Mouse (Mus musculus): Measurements from ENCODE around the gene Zscan22. TPM values are rescaled to one million over a fixed set of nuclear protein-coding genes. Genes with fewer than 3 reads are reported as not detected.
"Not testable (repeated sequence)": the region's sequence is repeated elsewhere in the genome, so short reads cannot be mapped to it uniquely, and the experiment has no call there.

The Zscan22 gene
- polyA plus RNA-seq, 1 experiment from 2014 or later, result 10.9 TPM

DNA sequence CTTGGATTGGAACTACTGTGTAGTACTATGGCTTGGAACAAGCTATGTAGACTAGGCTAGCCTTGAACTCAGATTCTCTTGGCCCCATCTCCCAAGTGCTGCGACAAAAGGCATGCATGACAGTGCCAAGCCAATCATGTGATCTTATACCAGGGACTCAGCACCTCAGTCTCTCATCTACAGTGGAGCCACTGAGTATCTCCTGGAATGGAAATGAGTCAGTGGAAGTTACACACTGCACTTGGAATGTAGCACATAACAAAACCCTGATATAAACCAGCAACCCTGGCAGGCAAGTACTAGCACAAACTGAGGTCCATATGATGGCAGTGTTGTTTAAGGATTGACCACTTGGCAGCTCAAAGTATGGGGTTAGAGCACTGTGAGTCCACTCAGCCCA lies 7.5 kb downstream of the Zscan22 start:
- WGBS, result 74% methylated on average over 1 of the region's 1 CpGs
- H3K36me3 ChIP-seq, result peaks cover 62% of the 10 kb centered on the region

DNA sequence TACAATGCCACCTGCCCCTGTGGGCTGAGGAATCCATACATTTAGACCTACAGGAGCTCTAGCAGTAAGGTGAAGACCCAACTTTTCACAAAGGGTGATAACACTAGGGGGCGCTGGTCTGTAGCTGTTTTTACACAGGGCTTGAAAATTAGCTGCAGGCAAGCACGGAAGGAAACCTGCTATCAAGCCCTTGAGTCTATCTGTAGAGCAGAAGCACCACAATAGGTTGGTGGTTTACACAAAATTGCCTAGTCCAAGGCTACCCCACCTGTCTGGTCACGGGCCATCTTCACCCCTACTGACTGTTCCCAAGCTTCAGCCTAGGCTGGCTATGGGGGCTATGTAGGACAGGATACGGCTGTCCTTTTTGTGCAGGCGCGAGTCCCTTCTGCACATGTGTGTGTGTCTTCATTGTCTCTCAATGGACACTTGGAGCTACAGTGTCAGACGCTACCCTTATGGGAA lies 11.9 kb downstream of the Zscan22 start:
- Histone ChIP-seq H3K9me3 (replicated peaks) (no peaks in the 10 kb centered on the region), H3K27ac (ENCODE audit: poor library complexity, severe bottlenecking) (peak overlapping the region; percentile 89), H3K27me3 (replicated peaks) (no peaks in the 10 kb centered on the region), H3K36me3 (peaks cover 40% of the 10 kb centered on the region), H3K9ac (peak overlapping the region; percentile 71), H3K4me2 (peak overlapping the region; percentile 76), H3K4me3 (peak overlapping the region; percentile 54), H3K4me1 (replicated peaks) (peaks cover 9% of the 10 kb centered on the region)
- peak; percentile 56 for ATAC-seq (ENCODE audit: insufficient number of reproducible peaks, low FRiP score)
- WGBS, result 32% methylated on average over 7 of the region's 7 CpGs

More for the DNA sequence above, 7.5 kb downstream of the Zscan22 start:
- peaks cover 9% of the 10 kb centered on the region for H3K4me1 ChIP-seq (replicated peaks)
- no peak for ATAC-seq (ENCODE audit: insufficient number of reproducible peaks, low FRiP score)
- H3K27me3 ChIP-seq (replicated peaks), result no peaks in the 10 kb centered on the region
- H3K4me3 ChIP-seq, result no peak overlapping the region
- H3K27ac ChIP-seq (ENCODE audit: poor library complexity, severe bottlenecking), result no peak overlapping the region
- H3K9me3 ChIP-seq (replicated peaks), result no peaks in the 10 kb centered on the region
- no peak overlapping the region for H3K9ac ChIP-seq
- no peak overlapping the region for H3K4me2 ChIP-seq

DNA sequence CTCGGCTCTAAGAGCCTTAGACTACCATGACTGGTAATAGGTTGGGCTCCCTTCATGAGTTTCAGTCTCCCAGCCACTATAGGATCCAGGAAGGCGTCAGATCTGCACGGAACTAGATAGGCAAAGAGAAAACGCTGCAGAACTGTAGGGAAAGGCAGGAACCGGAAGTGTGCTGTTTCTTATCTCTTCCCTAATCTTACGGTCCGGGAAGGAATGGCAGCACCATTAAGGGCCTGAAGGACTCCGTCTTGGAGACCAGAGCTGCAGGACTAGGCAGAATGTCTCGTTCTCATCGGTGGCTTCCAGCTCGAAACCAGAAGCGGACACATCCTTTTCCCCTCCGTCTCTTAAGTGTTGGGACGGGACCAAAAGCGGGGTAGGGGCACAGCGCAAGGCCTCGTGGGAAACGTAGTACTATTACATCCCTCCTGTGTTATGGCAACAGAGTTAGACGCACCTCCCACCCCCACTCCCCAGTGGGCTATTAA lies 12.6 kb downstream of the Zscan22 start:
- Histone ChIP-seq H3K36me3 (peaks cover 35% of the 10 kb centered on the region), H3K4me2 (peak overlapping the region; percentile 76), H3K4me3 (peak overlapping the region; percentile 54), H3K27ac (ENCODE audit: poor library complexity, severe bottlenecking) (peak overlapping the region; percentile 89), H3K9me3 (replicated peaks) (no peaks in the 10 kb centered on the region), H3K4me1 (replicated peaks) (peaks cover 9% of the 10 kb centered on the region), H3K27me3 (replicated peaks) (no peaks in the 10 kb centered on the region), H3K9ac (peak overlapping the region; percentile 71)
- 3% methylated on average over 19 of the region's 19 CpGs for WGBS
- peak; percentile 82 for ATAC-seq (ENCODE audit: insufficient number of reproducible peaks, low FRiP score)

DNA sequence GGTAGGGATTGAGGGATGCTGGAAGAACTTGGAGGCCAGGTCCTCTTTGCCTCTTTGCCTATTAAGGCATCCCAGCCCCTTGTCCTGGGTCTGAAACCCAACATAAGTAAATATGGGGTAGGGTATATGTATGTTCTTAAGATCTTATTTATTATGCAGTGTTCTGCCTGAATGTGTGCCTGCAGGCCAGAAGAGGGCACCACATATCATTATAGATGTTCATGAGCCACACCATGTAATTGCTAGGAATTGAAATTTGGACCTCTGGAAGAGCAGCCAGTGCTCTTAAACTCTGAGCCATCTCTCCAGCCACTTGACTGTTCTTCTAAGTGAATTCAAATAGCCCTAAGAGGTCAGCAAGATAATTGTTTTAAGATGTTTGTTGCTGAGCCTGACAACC lies 15.9 kb downstream of the Zscan22 start:
- H3K27me3 ChIP-seq (replicated peaks), result no peaks in the 10 kb centered on the region
- H3K9ac ChIP-seq, result no peak overlapping the region
- no peak for ATAC-seq (ENCODE audit: insufficient number of reproducible peaks, low FRiP score)
- H3K4me2 ChIP-seq, result no peak overlapping the region
- H3K4me1 ChIP-seq (replicated peaks), result peaks cover 9% of the 10 kb centered on the region
- H3K9me3 ChIP-seq (replicated peaks), result no peaks in the 10 kb centered on the region
- H3K4me3 ChIP-seq, result no peak overlapping the region
- H3K27ac ChIP-seq (ENCODE audit: poor library complexity, severe bottlenecking), result no peak overlapping the region
- H3K36me3 ChIP-seq, result peaks cover 5% of the 10 kb centered on the region

DNA sequence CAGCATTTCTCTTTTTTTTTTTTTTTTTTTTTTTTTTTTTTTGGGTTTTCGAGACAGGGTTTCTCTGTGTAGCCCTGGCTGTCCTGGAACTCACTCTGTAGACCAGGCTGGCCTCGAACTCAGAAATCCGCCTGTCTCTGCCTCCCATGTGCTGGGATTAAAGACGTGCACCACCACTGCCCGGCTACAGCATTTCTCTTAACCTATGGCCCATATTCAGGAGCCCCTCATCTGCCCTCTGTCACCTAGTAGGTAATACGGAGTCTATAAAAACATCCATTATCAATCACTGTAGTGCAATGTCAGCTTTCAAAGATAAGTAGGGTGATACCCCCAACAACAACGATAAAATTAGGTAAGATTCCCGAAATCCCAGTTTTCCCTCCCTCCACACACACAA lies 22.9 kb downstream of the Zscan22 start:
- not testable (repeated sequence) for H3K27ac ChIP-seq (ENCODE audit: poor library complexity, severe bottlenecking); H3K9ac ChIP-seq; H3K4me3 ChIP-seq; H3K9me3 ChIP-seq (replicated peaks); ATAC-seq (ENCODE audit: insufficient number of reproducible peaks, low FRiP score); H3K27me3 ChIP-seq (replicated peaks)
- peaks cover 14% of the 10 kb centered on the region for H3K4me1 ChIP-seq (replicated peaks)
- H3K4me2 ChIP-seq, result 0 out of 2 replicates have a peak overlapping the region, but pooled peaks have one; percentile 12
- H3K36me3 ChIP-seq, result peaks cover 24% of the 10 kb centered on the region
- 77% methylated on average over 7 of the region's 8 CpGs for WGBS

DNA sequence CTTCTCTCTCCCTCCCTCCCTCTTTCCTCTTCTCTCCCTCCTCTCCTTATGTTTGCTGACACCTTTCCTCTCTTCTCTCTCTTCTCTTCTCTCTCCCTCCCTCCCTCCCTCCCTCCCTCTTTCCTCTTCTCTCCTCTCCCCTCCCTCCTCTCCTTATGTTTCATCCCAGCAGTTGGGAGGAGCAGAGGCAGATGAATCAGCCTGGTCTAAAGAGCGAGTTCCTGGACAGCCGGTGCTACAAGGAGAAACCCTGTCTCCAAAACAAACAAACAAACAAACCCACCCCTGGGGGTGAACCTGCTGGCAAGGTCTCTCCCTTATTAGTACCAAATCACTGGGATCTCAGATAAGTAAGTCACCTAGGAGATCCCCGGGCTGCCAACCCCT lies 23.7 kb downstream of the Zscan22 start:
- Histone ChIP-seq H3K4me2 (peak overlapping the region; percentile 96), H3K4me1 (replicated peaks) (peaks cover 14% of the 10 kb centered on the region), H3K9me3 (replicated peaks) (no peaks in the 10 kb centered on the region), H3K27ac (ENCODE audit: poor library complexity, severe bottlenecking) (peak overlapping the region; percentile 96), H3K4me3 (peak overlapping the region; percentile 79), H3K9ac (peak overlapping the region; percentile 81), H3K27me3 (replicated peaks) (no peaks in the 10 kb centered on the region), H3K36me3 (peaks cover 32% of the 10 kb centered on the region)
- no peak; the same call in 1 of the 2 replicates for ATAC-seq (ENCODE audit: insufficient number of reproducible peaks, low FRiP score)
- WGBS, result 0% methylated on average over 3 of the region's 3 CpGs

DNA sequence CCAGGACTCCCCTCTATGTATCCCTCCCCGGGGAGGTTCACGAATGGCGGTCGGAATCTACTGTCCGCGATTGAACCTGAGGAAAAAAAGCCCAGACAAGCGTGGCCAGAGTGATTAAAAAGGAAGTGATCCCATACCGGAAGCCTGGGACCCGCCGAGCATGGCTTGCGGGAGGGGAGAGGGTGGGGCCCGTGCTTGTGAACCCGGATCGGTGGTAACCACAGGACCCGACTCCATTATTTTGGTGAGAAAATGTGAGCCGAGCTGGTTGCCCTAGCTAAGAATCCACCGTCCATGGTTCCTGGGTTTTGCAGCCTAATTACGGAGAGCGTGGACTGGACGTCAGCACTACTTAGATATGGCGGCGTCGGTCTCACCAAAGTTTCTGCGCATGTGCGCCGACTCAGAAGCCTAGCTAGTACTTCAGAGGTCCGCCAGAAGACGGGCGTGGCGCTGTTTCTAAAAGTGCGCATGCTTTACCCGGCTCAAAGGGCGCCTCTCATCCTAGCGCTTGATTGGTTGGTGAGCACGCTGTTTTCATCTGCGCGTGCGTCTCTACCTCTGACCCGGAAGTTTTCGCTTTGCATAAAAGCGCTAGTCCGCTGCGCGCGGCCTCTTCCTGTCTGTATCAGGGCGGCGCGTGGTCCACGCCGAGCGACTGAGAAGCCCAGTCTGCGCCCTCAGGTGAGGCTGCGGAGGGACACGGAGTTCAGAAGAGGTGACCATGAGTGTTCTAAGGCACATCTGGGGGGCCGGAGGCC lies 24.3 kb downstream of the Zscan22 start, which contains the start of gene Rps5:
Gene Rps5, plus strand, starts transcription at position 586 of the 761 bp plus-strand sequence.
- under 1% methylated on average over 55 of the region's 55 CpGs for WGBS
- Histone ChIP-seq H3K36me3 (peaks cover 38% of the 10 kb centered on the region), H3K9me3 (replicated peaks) (no peaks in the 10 kb centered on the region), H3K27me3 (replicated peaks) (0 out of 2 replicates have a peak, but pooled peaks cover 2% of the 10 kb centered on the region), H3K4me3 (peak within 1 kb of the TSS; percentile 79), H3K27ac (ENCODE audit: poor library complexity, severe bottlenecking) (peak within 1 kb of the TSS; percentile 96), H3K9ac (peak within 1 kb of the TSS; percentile 87), H3K4me2 (peak within 1 kb of the TSS; percentile 96), H3K4me1 (replicated peaks) (peaks cover 14% of the 10 kb centered on the region)
- ATAC-seq (ENCODE audit: insufficient number of reproducible peaks, low FRiP score), result peak; percentile 99

DNA sequence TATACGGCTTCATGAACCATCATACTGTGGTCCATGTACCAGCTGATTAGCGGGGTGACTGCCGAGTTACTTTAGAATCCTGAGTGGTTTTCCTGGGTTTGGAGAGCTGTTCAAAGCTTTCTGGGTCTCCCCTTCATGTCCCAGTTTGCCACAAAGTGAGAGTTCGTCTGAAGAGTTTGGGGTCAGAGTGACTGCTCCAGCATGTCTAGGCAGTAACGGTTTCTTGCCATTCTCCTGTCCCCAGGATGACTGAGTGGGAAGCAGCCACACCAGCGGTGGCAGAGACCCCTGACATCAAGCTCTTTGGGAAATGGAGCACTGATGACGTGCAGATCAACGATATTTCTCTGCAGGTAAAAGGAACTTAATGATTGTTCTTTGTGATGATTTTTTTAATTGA lies 25.1 kb downstream of the Zscan22 start:
- 0 out of 2 replicates have a peak, but pooled peaks cover 5% of the 10 kb centered on the region for H3K27me3 ChIP-seq (replicated peaks)
- H3K4me3 ChIP-seq, result peak overlapping the region; percentile 79
- peak overlapping the region; percentile 96 for H3K4me2 ChIP-seq
- no peak for ATAC-seq (ENCODE audit: insufficient number of reproducible peaks, low FRiP score)
- no peaks in the 10 kb centered on the region for H3K9me3 ChIP-seq (replicated peaks)
- H3K4me1 ChIP-seq (replicated peaks), result peaks cover 15% of the 10 kb centered on the region
- H3K9ac ChIP-seq, result peak overlapping the region; percentile 87
- no peak overlapping the region for H3K27ac ChIP-seq (ENCODE audit: poor library complexity, severe bottlenecking)
- H3K36me3 ChIP-seq, result peaks cover 42% of the 10 kb centered on the region
- WGBS, result 2% methylated on average over 8 of the region's 8 CpGs

DNA sequence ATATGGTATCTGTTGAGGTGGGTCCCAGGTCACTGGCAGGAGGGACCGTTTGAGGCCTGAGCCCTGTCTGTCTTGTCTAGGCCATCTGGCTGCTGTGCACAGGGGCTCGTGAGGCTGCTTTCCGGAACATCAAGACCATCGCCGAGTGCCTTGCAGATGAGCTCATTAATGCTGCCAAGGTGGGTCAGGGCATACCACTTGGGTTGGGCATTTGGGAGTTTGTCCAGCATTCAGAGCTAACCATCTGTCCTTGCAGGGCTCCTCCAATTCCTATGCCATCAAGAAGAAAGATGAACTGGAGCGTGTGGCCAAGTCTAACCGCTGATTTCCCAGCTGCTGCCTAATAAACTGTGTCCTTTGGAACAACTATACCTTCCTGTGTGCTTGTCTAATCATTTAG lies 28.7 kb downstream of the Zscan22 start:
- peaks cover 23% of the 10 kb centered on the region for H3K4me1 ChIP-seq (replicated peaks)
- H3K27me3 ChIP-seq (replicated peaks), result peaks cover 11% of the 10 kb centered on the region
- no peak overlapping the region for H3K4me3 ChIP-seq
- 83% methylated on average over 7 of the region's 7 CpGs for WGBS
- H3K27ac ChIP-seq (ENCODE audit: poor library complexity, severe bottlenecking), result no peak overlapping the region
- H3K36me3 ChIP-seq, result peaks cover 42% of the 10 kb centered on the region
- no peak overlapping the region for H3K9ac ChIP-seq
- no peak for ATAC-seq (ENCODE audit: insufficient number of reproducible peaks, low FRiP score)
- no peaks in the 10 kb centered on the region for H3K9me3 ChIP-seq (replicated peaks)
- no peak overlapping the region for H3K4me2 ChIP-seq

DNA sequence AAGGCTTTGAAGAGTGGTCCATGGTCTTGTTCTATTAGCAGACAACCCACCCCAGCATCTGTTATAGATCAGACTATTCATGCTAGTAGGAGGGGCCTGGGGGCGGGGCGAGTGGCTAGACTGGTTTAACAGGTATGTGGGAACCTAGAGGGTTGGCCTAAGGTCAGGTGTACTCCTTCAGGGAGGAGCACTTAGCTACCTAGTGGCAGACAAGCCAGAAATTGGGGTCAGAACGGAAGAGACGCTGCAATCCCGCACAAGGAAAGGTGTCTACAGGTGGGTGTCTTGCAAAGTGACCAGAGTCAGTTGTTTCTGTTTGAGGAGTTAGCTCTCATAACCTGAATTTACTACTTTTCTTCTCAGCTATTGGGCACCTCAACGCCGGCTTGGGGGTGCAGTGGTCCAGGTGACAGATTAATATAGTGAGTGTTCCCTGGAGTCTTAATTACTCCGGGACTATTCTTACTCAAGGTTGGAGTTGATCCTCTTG lies 29.6 kb downstream of the Zscan22 start, which contains the start of gene Rnf225:
Gene Rnf225, plus strand, starts transcription at position 226 of the 490 bp plus-strand sequence.
- ATAC-seq (ENCODE audit: insufficient number of reproducible peaks, low FRiP score), result no peak
- Histone ChIP-seq H3K36me3 (peaks cover 42% of the 10 kb centered on the region), H3K9ac (peak within 1 kb of the TSS; percentile 73), H3K4me2 (peak within 1 kb of the TSS; percentile 93), H3K4me1 (replicated peaks) (peaks cover 23% of the 10 kb centered on the region), H3K27ac (ENCODE audit: poor library complexity, severe bottlenecking) (no peak within 1 kb of the TSS), H3K9me3 (replicated peaks) (no peaks in the 10 kb centered on the region), H3K4me3 (peak within 1 kb of the TSS; percentile 51), H3K27me3 (replicated peaks) (peaks cover 11% of the 10 kb centered on the region)
- 21% methylated on average over 8 of the region's 8 CpGs for WGBS

Measured in heart, embryonic 12.5 days (tissue).